Mouse (Mus musculus) c-Kit-positive CD71-positive TER-119-negative erythroid progenitor cells, embryonic 14.5 days (primary cell): Measurements from ENCODE around the gene Dnajb4.
"Not testable (repeated sequence)": the region's sequence is repeated elsewhere in the genome, so short reads cannot be mapped to it uniquely, and the experiment has no call there.

Source experiments
- DNase-seq: peaks from one replicate; pipeline ENCODE4 v3.0.0-alpha.2; 2013; ENCODE audit warnings: low read depth

Dnajb4 gene

DNA sequence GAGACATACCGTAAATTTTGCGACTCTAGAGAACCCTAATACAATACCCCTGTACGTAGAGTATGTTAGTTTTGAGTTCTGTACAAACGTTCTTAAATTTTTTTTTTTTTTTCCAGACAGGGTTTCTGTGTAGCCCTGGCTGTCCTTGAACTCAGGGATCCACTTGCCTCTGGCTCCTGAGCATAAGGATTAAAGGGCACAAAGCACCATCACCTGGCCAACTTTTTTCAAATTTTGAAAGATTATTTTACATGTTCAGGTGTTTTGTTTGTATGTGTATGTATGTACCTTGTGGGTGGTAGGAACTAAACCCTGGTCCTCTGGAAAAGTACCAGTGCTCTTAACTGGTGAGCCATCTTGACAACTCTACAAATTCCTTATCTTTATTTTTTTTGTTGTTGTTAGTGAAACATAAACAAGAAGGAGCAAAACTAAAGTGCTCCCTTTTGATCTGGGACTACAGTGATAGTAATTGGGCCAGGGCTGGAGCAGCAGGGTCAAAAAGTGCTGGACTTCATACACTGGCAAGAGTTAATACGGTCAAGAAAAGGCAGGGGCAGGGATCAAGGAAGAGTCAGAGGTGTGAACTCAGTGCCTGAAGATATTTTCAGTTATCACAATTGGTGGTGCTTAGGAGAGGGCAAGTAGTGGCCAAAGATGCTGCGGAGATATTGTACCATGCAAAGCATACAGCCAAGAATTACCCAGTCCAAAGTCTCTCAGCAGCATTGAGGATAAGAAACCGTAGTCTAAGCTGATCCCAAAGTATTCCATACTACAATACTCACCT lies 1.8 kb downstream of the Dnajb4 start:
- no peak for DNase-seq

DNA sequence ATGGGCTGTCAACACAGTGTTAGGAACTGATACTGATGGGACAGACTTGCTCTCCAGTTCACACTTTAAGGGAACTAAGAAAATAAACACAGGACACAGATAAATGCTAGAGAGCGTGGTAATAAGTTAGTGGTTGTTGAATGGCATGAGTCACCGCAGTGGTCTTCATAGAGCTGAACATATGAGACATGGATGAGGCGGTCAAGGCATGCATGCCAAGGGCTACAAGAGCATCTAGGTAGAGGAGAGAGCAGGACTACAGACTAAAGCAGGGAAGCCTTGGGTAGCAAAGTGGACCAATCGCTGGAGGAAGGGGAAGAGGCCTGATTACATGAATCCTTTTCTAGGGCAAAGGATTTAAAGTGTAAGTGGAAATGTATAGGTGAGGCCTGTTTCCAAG lies 2.9 kb downstream of the Dnajb4 start:
- no peak for DNase-seq

DNA sequence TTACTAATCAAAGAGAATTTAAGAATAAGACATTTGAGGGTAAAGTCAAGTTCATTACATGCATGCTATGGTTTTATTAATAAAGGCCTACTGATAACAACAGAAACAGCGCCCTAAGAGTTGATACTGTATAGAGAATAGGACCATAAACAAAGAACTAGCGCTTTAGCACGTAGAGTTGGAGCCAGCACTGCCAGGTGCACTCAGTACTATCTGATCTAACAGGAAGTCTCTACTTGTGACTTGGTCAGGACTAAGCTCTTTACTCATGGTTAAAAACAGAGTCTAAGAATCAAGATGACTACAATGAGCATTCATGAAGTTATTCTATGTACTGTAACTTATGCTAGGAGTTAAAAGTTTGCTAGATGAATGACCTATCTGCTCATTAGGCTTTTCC lies 5.5 kb downstream of the Dnajb4 start:
- no peak for DNase-seq

DNA sequence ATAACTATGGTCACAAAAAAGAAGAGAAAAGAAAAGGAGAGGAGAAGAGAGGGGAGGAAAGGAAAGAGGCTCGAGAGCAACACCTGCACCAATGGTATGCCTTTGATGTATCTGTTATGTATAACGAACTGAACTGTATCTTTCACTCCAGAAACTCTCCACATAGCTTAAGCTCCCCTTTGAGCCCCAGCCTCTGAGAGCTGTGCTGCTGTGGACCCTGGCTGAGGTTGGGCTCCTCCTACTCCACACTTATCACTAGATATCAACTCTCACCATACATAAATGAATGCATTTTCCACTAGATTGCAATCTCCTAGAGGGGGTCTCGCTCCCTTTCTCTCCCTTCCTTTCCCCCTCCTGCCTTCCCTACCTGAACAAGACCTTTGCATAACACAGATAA lies 6.1 kb downstream of the Dnajb4 start:
- no peak for DNase-seq

DNA sequence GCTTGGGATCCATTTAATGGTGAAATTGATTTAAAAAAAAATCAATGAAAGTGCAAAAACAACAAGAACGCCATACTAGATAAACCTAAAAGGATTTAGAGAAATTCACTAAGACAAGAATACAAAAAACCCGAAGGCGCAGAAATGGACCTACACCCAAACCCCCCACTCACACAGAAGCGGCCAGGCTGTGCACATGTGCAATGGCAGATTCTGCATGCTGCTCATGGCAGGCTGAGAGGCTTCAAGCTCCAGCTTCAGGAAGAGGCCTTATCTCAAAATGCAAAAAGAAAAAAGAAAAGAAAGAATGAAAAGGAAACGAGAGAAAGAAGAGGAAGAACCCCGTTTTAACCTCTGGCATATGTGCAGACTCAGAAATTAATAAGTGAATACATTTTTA lies 6.7 kb downstream of the Dnajb4 start:
- no peak for DNase-seq

DNA sequence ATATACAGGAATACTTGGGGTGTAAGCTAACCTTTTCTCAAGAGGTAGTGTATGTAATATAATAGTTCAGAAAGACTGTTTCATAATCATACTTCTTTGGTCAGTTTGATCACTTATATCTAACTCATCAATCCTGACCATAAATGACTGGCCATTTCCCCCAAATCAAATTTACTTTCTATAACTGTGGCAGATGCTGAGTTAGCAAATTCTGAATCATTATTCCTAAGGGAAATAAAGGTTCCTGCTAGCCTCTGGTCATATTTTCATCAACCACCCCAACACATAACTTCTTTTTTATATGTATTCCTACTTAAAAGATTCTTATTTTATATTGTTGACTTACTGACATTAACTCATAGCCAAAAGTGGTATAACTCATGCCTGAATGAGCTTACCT lies 7.2 kb downstream of the Dnajb4 start:
- no peak for DNase-seq

DNA sequence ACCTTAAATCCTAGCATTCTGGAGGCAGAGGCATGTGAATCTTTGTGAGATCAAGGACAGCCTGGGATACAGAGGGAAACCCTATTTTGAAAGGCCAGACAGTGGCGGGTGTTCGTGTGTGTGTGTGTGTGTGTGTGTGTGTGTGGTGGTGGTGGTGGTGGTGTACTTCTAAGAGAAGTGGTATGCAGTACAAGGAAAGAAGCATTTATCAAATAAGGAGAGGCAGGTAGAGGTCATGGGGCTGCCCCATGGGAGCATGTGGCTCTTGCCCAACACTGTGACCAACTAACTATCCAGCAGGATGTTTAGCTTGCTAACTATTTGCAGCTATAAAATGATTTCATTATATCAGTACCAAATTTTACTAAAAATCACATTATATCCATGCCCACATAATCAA lies 8.5 kb downstream of the Dnajb4 start:
- DNase-seq: no peak

DNA sequence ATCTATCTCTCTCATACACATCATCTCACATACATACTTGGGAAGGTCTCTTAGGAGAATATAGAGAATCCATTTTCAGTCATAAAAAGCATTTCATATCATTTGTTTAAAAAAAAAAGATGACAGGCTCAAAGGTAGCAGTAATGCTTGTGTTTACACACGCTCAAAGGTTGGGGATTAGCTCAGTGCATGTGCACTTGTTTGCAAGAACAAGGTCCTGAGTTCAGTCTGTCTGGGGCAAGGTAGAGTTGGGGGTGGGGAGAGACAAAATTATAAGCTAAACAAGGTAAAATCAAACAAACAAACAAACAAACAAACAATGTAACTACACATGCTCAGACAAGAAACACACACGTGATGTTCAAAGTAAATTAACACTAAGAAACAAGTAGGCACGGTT lies 8.9 kb downstream of the Dnajb4 start:
- DNase-seq: no peak

DNA sequence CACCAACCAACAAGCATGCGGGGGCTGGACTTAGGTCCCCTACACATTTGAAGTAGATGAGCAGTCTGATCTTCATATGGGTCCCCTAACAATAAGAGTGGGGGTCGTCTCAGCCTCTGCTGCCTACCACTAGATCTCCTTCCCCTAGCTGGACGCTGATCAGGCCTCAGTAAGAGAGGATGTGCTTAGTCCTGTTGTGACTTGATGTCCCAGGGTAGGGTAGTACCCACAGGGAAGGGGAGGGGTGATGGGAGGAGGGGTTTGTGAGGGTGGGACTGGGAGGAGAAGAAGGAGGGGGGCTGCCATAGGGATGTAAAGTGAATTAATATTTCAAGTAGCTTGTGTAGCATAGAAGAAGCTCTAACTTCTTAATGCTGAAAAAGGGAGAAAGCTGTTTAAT lies 11.0 kb downstream of the Dnajb4 start:
- no peak for DNase-seq

DNA sequence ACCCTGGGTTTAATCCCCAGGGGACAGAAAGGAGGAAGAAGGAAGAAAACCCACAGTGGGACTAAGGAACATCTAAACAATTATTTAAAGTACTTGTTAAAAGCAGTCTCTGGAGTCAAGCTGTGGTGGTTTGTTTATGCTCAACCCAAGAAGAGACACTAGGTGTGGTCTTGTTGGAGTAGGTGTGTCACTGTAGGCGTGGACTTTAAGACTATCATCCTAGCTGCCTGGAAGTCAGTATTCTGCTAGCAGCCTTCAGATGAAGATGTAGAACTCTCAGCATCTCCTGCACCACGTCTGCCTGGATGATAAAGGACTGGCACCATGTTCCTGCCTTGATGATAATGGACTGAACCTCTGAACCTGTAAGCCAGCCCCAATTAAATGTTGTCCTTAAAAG lies 12.9 kb downstream of the Dnajb4 start:
- not testable (repeated sequence) for DNase-seq

DNA sequence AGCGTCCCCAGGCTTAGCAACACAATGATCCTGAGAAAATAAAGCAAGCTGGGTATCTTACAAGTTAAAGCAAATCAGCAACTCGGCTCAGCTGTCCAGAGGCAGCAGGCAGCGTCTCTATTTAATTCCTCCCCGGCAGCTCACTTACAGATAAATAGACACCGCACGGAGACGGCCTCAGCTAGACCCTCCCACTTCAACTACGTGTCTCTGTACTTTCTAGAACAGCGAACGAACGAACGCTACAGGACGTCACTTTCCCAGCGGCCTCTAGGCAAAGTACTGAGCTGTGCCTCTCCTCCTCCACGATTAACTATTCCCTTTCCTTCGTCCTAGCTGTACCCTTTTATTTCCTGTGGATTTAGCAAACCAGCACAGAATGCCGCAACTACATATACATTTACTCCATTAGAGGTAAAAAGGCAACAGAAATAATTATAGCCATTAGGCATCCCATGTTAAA lies 16.4 kb downstream of the Dnajb4 start:
- DNase-seq: peak; percentile 92

DNA sequence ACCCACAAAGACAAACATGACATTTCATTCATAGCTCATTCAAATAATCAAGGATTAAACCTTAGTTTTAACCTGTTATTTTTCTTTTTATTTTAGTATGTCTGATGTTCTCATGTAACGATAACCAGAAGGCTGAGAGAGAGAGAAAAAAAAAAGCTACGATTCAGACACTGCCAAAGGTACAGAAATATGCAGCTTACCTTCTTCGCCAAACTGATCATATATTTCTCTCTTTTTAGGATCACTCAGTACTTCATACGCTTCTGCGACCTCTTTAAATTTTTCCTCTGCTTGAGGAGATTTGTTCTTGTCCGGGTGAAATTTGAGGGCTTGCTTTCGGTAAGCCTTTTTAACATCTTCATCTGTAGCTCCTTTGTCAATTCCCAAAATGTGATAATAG lies 16.9 kb downstream of the Dnajb4 start:
- DNase-seq: no peak

DNA sequence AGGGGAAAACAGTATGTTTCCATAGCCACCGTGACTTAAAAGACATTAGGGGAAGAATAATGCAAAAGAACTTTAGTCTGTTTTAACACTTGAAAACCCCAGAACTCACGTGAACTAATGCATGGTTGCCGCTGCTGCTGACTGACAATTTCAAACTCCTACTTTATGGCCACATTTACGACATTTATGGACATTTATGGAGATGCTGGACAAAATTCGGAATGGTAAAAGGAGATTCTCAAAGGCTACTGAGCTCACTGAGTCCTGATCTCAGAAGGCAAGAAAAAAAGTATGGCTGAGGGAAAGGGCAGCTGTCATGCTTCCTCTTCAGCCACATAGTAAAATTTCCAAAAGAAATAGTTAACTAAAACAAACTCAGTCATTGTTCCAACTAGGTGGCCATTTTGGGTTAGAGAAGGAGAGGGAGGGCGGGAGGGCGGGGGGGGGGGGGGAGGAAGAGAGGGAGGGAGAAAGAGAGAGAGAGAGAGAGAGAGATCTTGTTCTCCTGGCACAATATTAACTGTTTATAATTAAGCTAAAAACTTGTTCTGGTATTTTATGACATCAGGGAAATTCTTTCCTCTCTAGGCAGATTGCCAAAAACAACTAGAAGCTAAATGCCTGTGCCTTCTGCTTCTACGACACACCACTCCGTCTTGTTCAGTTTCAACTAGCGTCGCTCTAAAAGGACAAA lies 17.7 kb downstream of the Dnajb4 start:
- no peak for DNase-seq

DNA sequence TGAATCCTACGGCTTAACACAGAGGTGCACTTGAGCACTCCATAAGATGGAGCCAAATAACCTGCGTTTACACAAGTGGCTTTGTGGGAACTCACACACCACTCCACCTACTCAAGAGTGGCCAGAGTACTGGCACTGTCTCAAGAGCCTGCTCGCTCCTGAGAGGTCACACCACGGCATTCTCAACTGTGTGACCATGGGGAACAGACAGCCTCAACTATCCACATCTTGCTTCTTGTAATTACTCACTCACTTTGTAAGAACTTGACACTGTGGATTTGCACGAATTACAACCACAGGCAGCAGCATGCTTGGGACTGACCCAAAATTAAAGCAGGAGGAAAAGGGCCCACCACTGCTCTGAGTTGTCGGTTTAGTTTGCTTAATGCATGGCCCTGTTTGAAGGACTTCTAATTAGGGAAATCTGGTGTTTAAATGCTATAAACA lies 18.3 kb downstream of the Dnajb4 start:
- no peak for DNase-seq

DNA sequence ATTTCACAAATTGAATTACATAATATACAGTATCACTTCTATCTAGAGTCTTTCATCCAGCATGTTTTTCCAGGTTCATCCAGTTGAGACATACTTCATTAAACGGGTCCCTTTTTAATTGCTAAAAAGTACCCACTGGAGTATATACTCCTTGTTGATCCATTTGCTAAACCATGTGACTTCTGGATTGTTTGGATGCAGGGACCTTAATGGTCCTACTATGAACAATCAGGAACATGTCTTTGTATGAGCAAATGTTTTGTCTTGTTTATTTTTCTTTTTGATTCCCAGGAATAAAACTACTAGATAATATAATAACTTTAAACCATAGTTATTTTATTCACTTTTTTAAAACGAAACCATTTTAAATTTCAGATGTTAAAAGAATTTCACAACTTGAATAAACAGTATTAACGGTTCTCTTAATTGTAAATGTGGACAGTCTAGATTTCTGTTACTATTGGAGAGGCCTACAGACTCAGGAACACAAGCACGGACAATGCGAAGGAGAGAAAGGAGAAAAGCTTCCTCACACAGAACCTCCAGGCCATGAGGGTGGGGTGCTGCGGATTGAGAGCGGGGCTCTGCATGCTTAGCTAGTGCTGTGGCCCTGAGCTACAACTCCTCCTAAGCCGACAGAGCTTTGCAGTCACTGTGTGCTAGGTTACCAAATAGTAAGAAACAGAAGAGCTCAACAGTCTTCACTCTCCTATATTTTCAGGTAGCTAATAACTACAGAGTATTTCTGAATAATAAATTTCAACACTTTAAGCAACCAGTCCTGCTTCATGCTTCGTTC lies 19.2 kb downstream of the Dnajb4 start:
- DNase-seq: no peak

DNA sequence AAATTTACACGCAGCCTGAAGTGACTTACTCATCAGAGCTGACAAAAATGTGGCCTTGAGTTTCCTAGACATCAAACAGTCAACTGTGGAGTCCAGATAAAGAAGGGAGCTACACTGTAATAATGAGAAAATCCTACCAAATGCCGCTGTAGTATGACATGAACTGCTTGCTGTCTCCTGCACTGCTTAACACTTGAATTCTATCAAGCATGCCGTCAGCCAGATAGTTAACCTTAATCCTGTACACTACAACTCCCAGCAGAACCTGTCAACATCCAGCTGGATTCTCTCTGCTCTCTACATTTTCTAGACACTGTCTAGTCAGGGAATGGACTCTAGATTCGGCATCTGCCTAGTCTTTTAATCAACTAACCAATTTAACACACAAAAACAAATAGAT lies 20.8 kb downstream of the Dnajb4 start:
- no peak for DNase-seq

DNA sequence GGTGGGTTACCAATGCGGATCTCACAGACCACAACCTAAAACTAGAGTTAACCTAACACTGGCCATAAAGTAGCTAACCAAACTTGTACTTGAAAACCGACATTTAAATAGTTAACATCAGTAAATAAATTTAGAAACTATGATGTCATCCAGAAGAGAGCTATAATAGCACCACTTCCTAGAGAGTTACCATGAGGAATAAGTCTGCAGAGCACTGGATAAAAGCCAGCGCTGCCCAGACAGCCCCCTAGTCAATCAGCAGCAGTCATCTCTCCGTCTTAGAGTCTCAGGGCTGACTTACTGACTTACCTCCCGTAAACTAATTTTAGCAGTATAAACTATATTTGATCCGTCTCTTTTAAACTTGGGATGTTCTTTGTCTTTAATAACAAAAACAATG lies 24.0 kb downstream of the Dnajb4 start:
- DNase-seq: no peak

DNA sequence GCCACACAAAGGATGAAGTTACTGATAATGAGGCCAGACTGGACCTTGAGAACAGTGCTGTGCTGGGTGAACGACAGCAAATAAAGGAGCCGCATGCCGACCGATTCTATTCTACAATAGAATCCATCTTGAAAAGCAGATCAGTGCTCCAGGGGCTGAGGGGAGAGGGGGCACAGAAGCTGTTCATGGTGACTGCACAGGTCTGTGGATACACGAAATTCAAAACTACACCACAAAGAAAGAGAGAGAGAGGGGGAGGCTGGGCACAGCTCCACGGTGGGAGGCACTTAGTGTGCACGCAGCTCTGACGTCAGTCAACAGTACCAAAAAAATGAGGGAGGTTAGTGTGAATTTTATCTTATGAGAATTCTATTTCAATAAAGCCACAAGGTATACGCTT lies 26.6 kb downstream of the Dnajb4 start:
- no peak for DNase-seq

DNA sequence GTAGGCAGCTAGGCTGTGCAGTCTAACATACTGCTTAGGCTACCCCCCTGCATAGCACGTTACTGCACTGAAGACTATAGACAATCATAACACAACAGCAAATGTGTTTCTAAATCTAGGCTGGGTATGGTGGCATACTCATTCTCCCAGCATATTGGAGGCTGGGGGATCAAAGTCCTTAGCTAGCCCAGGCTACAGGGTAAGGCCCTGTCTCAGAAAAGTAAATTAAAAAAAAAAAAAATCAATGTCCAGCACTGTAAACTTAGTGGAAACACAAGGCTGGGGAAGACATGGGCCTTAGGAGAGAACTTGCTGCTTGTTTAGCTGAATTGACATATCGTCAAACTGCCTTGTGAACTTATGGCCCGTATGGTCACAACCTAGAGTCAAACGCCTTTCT lies 29.5 kb downstream of the Dnajb4 start:
- no peak for DNase-seq

DNA sequence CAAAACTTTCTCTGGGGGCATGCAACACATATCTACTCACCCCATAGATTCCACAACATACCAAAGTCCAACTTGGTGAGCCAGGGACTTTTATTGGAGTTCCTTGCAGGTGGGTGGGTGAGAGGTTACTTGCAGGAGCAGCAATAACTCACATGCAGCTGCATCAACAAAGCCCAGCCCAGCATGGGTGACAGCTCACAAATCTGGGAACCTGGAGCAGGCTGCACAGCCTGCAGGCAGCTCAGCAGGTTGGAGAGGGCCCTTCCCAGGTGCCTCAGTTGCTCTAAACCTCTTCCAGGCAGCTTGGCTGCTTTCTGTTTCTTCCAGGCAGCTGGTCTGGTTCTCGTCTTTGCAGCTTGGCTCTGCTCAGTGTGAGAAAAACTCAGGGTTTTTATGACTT lies 30.8 kb downstream of the Dnajb4 start:
- no peak for DNase-seq

DNA sequence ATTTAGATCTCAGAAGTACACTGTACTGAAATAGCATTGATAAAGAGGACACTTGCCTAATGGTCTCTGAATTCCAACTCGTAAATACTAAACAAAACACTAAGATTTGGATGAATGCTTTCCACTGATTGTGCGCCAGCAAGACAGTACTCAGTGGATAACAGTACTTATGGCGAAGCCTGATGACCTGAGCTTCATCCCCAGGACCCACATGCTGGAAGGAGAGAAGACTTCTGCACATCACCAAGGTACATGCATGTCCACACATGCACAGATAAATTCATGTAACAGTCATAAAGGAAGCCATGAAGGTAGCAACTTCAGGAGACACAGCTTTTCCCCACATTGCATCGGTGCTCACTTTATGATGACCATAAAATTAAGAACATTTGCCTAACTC lies 31.3 kb downstream of the Dnajb4 start:
- no peak for DNase-seq

DNA sequence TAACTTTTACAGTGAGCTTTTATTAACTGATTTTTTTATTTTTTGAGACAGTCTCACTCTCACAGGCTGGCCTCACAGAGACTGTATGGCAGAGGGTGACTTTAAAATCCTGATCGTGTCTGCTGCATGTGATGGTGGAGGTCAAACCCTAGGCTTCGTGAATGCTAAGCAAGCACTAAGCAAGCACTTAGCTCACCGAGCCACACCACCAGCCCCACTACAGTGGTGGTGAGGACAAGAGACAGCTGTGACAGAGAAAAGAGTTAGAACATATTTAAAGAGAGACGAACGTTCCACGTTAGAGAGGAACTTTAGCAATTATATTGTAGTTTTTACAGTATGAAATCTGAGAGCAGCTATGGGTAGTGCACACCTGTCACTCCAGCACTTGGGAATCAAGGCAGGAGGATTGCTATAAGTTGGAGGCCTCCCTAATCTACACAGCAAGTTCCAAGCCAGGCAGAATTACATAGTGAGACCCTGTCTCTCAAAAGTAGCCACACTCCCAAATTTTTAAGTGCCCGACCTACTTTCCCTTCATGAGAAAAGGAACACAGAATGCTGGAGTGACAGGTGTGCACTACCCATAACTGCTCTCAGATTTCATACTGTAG lies 37.7 kb downstream of the Dnajb4 start:
- DNase-seq: no peak
